Mouse (Mus musculus): ENCODE measurements around the gene Slit3.

DNA sequence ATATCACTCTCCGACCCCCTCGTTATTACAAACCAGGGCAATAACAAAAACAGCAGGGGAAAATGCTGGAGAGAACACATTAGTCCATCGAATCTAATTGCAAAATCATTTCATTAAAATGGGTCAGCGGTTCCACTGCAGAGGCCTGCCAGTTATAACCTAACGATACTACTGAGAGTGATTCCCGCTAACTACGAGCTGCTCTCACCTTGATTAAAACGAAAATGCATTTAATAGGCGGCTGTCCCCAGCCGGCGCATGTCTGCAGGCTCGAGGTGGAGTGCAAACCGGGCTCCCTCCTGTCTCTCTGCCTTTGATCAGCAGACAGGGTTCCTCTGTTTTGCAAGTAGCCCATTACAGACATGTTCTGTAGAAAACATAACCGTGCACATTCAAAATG lies 498.4 kb downstream of the Slit3 start:
- TF ChIP-seq CTCF (IDR thresholded peaks at IDR 0.05; ENCODE audit: low read depth, low read length) (no peak), GATA1 (IDR thresholded peaks at IDR 0.05; ENCODE audit: borderline replicate concordance, low read length) (no peak)

Data from G1E (cell line).